Mouse (Mus musculus) stomach, postnatal 0 days (tissue): ENCODE measurements at regions not wholly inside any gene's neighbourhood (a gene's known extent, or its start where the extent isn't known, plus 50 kb on each side); places are given as distances from the start of the nearest gene placed in this dataset.

Source experiments
- CTCF ChIP-seq: IDR thresholded peaks from 2 replicates; pipeline ENCODE4 v1.5.1; 2016; ENCODE audit warnings: antibody characterized with exemption, low read depth, mild to moderate bottlenecking, moderate library complexity
- EP300 ChIP-seq: optimal IDR thresholded peaks from 2 replicates; pipeline ENCODE3; 2016; ENCODE audit warnings: antibody characterized with exemption

GRCm38 (mm10) chr4:124385106-124386055 is 225.2 kb downstream of the 3100002H09Rik start:
- TF ChIP-seq CTCF: no peak
- TF ChIP-seq EP300: no peak
